Mouse (Mus musculus) urinary bladder, postnatal 14 days (tissue): ENCODE measurements around the gene Cd86.

Experiments
- DNase-seq: peaks from one replicate; pipeline ENCODE4 v3.0.0; 2021; ENCODE audit warnings: low spot score

Cd86 gene

DNA sequence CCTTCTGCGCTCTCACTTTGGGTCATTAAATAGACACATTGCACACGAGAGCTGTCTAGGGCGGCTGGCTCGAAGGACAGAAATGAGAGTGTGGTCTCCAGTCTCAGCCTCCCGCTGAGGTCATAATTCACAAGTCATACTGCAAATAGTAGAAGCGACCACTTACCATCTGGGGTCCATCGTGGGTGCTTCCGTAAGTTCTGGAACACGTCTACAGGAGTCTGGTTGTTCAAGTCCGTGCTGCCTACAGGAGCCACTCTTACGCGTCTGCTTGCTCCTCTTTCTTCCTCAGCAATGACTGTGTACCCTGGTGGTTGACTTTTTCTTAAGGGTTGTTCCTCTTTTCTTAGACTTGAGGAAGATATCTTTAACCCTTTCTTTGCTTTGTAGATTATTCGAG lies at the start of gene Cd86:
Cd86 (minus strand) TSS at position 300 of the 400 bp plus-strand sequence.
- no peak for DNase-seq

GRCm38 (mm10) chr16:36711760-36712159 lies 45.9 kb upstream of the Cd86 start:
- no peak for DNase-seq

- no peak for DNase-seq
Measured at GRCm38 (mm10) chr16:36710794-36711193, 44.9 kb upstream of the Cd86 start.

GRCm38 (mm10) chr16:36709405-36709804 lies 43.5 kb upstream of the Cd86 start:
- no peak for DNase-seq

DNA sequence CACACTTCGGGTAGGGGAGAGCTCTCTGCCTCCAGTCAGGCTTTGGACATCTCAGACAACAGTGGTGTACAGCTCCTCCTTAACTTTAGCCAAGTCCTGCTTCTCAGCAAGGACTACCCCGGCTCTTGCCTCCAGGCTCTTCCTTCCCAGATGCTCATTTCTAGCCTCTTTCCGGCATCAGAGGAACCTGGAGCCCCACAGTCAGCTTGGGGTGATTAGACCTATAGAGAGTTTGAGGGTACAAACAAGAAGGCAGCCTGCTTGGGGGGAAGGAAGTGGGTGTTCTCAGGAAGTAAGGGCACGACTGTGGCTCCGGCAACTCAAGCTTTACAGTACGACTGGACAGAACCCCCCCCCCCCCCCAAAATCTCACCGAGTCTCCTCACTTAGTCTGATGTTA lies 42.9 kb upstream of the Cd86 start:
- no peak for DNase-seq

- peak; percentile 36 for DNase-seq
Measured at GRCm38 (mm10) chr16:36707702-36708423, 42.0 kb upstream of the Cd86 start.

DNA sequence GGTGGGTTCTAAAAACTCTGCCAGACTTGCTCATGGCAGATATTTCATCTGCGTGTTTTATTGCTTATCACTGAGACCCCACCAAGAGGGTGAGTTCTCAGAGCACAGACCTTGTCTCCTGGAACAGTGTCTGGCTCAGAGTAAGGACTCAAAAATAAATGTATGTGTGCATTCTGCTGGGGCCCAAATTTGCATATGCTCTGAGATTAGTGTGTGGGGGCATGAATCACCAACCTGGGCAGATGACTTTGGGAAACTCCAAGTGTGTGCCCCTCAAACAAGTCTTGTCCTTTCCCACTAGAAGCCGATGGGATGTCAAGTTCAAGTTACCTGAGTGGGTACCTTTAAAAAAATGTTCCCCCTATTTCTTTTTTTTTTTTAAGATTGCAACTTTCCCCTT lies 34.6 kb upstream of the Cd86 start:
- no peak for DNase-seq

DNA sequence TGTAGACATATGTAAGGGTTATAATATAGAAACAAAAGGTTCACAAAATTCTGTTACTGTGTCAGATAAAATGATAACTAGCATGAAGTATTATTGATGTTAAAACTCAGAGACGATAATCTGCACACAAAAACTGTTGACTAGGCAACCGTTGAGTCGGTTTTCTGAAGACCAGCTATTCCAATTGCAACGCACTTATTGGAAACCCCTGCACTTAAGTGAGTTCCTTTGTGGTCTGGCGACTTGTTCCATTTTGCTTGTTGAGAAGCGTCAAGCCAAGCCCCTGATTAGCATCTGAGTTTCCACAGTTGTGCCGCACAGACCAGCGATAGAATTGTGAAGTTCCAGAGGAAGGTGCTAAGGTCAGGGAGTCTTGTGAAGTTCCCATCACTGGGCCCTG lies 31.4 kb upstream of the Cd86 start:
- no peak for DNase-seq

DNA sequence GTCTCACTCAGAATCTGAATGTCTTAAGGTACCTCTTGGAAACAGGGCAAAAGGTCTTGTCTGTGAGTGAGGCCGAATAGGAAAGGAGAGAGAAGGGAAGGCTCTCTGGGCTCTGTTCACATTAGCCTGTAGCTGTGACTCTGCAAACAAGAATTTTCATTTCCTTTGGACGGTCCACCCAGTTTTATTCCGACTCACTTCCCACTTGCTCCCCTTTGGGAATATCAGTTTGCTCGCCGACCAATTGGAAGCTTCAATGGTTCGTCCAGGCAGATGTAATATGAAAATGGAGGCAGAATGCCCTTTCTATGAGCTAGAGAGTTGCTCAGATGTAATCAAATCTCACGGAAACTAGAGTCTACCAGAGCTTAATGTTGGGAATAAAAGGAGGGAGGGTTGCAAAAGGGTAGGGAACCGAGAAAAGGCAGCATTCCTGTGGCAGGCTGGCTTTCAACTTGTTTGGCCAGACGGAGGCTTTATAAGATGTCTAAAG lies 29.0 kb upstream of the Cd86 start:
- DNase-seq = no peak

GRCm38 (mm10) chr16:36693818-36694413 lies 28.0 kb upstream of the Cd86 start, which contains the start of gene Ildr1:
Ildr1 (plus strand) TSS chr16:36693978.
- peak; percentile 84 for DNase-seq

DNA sequence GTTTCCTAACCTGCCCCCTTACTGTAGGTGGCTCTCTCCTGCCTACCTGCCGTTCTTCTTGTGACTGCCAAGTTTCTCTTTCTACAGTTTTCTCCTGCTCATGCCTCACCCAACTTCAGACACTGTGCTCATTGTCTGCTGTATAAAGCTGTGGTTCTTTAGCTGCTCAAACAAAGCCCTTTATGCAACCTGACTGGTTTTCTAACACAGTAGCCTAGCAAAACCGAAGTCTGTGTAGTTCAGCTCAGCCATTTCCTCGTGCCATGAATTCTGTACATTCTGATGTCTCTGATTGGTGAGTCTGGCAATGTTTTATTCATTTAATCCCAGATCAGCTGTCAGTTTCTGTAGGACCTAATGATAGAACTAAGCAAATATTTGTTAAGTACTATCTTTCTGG lies 25.6 kb upstream of the Cd86 start:
- no peak for DNase-seq

DNA sequence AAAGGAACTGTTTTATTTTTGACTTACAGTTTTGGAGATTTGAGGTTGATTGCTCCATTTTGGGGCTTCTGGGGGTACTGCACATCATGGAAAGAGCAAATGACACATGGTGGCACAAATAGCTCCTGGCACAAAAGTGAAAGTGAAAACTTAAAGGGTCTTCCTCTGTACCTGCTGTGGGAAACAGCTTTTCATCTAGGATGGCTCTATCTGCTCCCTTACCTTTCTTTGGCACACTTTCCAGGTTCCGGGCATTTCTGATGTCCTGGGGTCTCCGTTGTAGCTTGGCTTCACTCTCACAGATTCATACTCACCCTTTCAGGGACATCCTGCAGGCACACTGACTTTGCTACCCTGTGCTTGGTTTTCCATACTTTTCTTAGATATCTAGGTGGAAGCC lies 22.2 kb upstream of the Cd86 start:
- DNase-seq = no peak

GRCm38 (mm10) chr16:36684325-36684918 lies 18.5 kb upstream of the Cd86 start:
- DNase-seq = no peak

DNA sequence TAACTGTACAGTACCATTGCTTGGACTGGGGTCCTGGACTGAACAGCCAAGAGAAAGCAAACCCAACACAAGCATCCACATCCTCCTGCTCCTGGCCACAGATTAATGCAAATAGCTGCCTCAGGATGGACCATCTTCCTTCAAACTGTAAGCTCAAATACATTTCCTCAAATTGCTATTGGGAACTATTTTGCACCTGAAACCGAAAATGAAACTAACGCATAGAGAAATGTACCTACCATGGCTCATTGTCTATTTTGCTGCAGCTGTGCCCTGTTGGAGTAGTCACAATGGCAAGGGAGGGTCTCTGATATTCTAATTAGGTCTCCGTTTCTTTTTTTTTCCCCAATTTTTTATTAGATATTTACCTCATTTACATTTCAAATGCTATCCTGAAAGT lies 15.9 kb upstream of the Cd86 start:
- no peak for DNase-seq

- DNase-seq = no peak
Measured at GRCm38 (mm10) chr16:36675902-36676301, 10.0 kb upstream of the Cd86 start.

DNA sequence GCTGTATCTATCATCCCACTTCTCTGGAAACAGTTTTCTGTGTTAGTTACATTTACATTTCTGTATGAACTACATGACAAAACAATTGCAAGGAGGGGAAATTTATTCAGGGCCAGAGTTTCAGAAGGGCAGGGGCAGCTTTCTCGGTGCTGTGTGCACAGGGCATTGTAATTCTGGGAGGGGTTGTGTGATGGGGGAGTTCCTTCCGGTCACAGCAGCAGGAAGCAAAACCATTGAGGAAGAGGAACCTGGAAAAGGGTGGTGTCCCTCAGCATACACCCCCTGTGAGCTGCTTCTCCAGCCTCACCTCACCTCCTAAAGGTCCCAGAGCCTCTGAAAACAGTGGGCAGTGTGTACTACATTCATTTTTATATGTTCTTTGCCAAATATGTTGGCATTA lies 9.4 kb upstream of the Cd86 start:
- DNase-seq = no peak

DNA sequence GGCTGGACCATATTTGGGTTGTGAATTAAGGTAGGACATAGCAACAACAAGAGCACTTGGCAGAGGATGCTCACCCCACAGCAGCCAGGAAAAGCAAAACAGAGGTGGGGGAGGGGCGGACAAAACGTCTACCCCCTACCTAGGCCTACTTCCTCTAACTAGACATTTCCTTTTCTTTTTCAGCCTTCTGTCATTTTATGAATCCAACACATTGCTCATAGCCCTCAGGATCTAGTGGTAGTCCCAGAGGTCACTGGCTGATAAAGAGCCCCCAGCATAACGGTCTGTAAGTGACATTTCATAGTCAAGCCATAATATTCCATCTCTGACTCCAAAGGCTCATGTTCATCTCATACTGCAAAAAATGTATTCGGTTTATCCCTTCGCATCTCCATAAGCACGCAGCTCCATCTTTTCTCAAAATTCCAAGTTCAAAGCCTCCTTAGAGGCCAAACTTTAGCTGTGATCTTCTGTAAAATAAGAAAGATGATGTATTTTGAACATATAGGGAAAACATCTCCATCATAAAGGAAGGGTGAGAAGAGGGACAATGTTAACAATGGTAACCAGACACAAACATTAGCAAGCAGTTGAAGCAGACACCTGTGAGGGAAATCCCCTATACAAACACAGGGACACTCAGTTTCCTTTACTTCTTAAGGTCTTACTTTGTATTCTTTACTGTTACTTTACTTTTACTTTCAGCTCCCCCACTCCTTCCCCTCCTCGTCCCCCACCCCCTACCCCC lies 8.8 kb upstream of the Cd86 start:
- no peak for DNase-seq

DNA sequence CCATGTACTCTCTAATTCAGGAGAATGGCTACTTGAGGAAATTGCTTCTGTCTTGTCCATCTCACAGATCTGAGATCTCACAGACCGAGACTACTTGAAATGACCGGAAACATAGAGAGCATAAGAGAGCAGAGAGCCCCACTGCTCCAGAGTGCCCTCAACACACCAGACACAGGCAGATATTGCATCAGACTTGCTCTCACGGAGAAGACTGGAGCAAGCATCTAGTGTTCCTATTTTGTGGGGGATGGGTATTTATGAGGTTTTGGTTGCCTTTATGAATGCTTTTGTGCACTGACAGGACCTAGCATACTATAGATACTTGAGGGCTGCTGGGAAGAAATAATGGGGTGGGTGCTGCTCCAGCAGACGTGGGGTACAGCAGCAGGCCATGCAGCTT lies 7.3 kb upstream of the Cd86 start:
- DNase-seq = no peak

DNA sequence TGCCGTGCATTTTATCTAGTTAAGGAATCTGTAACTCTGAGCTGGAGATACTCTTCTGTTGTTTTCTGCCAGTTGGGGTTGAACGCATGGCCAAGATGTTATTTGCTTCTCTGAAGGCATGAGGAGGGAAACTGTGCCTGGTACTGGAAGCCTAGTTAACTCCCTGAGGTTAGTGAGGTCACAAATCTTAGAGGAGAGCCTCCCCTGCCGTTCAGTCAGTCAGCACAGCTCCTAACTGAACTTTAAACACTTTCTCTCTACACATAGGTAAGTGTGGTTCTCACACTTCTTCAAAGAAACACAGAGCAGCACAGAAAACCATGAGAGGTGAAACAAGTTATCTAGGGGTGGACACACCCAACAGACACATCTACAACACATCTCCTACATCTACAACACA lies 4.7 kb upstream of the Cd86 start:
- DNase-seq = no peak

- no peak for DNase-seq
Measured at GRCm38 (mm10) chr16:36666448-36667017, 652 bp upstream of the Cd86 start.

- no peak for DNase-seq
Measured at GRCm38 (mm10) chr16:36663484-36663883, 2.4 kb downstream of the Cd86 start.

DNA sequence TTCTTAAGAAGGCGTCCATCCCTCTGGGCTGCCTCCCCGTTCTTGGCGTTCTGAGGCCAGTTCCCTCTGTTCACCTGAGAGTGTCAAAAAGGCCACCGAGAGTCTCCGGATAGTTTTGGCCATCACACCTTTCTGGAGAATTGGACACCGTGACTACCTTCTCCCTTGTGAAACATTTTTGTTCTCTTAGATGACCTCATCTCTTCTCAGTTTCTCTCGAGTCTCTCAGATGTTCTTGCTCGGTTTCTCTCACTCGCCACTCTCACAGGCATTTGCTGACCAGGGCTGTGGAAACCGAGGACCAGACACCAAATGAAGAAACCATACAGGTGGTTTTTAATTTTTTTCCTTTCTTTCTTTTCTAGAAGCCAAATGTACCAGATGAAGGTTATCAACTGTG lies 4.6 kb downstream of the Cd86 start:
- DNase-seq = no peak
